Mouse (Mus musculus) bone marrow macrophage, adult 2 months (primary cell): ENCODE measurements around the gene Atp5d. TPM values are rescaled to one million over a fixed set of nuclear protein-coding genes. Genes with fewer than 3 reads are reported as not detected.
A peak's percentile ranks its signal among the peaks of the same experiment; 100 is the strongest.

ENCODE experiments used
- H3K27ac ChIP-seq: 2 replicates; pipeline ENCODE4 v1.5.1; 2012; ENCODE audit warnings: low read depth, low read length; ENCODE audit not compliant: insufficient read depth
- H3K4me1 ChIP-seq: 2 replicates; pipeline ENCODE4 v1.6.1; 2012; ENCODE audit warnings: low read length; ENCODE audit not compliant: control insufficient read depth, insufficient read depth
- H3K4me3 ChIP-seq: 2 replicates; pipeline ENCODE4 v1.5.1; 2012; ENCODE audit warnings: mild to moderate bottlenecking, low read length, moderate library complexity; ENCODE audit not compliant: insufficient read depth
- CTCF ChIP-seq: IDR thresholded peaks from 2 replicates; pipeline ENCODE4 v1.5.1; 2012; ENCODE audit warnings: low read depth, mild to moderate bottlenecking, low read length, moderate library complexity
- POLR2A ChIP-seq: IDR thresholded peaks from 2 replicates; pipeline ENCODE4 v1.6.1; 2012; ENCODE audit warnings: mild to moderate bottlenecking, low read depth, low read length, borderline replicate concordance
- polyA plus RNA-seq: library from polyadenylated mRNA; stranded (reverse); fragments of >200 nt; gene quantifications from 2 replicates; pipeline ENCODE4 v1.2.4, GENCODE M21; 2012; ENCODE audit not compliant: missing spikeins, insufficient read depth, insufficient read length

Gene Atp5d
- polyA plus RNA-seq, 1 experiment, result 198 TPM

DNA sequence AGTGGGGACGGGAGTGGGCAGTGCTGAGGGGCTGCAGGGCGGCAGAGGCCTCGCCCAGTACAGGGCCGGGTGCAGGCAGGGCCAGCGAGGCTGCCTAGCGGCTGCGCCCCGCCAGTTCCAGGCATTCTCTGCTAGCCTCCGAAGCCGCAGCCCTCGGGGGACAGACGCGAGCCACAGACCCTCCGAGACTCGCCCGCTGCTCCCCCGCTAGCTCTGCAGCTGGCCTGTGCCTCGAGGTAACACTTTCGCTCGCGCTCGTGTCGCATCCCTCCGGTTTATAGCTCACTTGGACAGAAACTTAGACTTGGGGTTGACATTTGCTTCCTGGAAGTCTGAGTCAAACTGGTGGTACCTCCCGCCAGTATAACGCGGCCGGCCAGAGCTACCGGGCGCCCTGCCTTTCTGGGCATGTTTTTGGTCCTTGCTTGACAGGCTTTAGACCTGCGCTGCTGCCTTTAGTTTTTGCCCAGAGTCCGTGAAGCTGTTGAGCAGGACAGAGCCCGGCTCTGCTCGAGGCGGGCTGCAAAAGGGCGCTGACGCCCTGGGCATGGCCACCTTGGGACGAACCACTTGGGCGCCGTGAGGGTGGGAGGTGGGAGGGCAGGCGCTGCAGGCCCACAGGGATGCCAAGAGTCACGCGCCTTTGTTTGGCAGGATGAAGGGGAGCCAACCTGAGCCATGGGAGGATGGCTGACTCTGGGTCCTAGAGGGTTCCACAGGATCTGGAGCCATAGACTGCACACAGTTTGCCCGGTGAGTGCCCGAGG, 33.5 kb downstream of the Atp5d start:
- TF ChIP-seq CTCF (no peak), POLR2A (no peak)
- Histone ChIP-seq H3K4me1 (peaks cover 21% of the 10 kb centered on the region), H3K4me3 (peak overlapping the region; percentile 82), H3K27ac (peak overlapping the region; percentile 99)

DNA sequence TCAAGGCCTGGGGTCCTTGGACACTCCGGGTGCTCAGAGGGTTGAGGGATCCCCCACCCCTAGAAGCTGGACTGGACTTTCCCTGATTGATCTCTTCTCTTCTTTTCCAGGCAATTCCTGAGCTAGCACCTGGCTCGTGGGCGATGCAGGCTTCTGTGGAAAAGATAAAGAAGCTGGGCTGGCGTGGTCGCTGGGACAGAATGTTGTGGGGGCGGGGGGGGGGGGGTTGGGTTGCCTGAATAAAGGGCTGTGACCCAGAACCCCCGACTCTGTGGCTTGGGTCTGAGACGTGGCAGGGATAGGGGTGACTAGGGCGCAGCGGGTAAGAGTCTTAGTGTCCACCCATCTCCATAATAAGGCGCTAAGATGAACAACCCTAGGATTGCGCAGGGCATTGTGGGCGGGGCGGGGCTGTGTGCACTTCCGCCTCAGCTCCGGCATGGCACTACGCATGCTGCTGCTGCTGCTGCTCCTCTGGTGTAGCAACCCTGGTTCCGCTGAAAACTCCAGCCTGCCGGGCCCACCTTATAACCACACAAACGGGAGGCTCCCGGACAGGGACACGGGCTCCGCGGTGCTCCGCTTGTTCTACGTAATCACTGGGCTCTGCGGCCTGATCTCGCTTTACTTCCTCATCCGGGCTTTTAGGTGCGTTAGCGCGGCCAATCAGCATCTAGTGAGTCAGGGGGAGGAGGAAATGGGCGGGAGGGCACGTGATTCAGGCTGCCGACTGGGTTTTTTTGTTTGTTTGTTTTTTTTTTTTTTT, 34.3 kb downstream of the Atp5d start, which contains the start of gene 1600002K03Rik:
Gene 1600002K03Rik, plus strand, starts transcription at position 418 of the 766 bp plus-strand sequence.
- no peak for TF ChIP-seq CTCF
- TF ChIP-seq POLR2A, result no peak
- Histone ChIP-seq H3K27ac (peak within 1 kb of the TSS; percentile 99), H3K4me3 (peak within 1 kb of the TSS; percentile 82), H3K4me1 (peaks cover 19% of the 10 kb centered on the region)

GRCm38 (mm10) chr10:80173358-80173757, 34.9 kb downstream of the Atp5d start:
- TF ChIP-seq POLR2A, result no peak
- TF ChIP-seq CTCF, result no peak
- peak overlapping the region; percentile 99 for H3K27ac ChIP-seq
- peaks cover 19% of the 10 kb centered on the region for H3K4me1 ChIP-seq

DNA sequence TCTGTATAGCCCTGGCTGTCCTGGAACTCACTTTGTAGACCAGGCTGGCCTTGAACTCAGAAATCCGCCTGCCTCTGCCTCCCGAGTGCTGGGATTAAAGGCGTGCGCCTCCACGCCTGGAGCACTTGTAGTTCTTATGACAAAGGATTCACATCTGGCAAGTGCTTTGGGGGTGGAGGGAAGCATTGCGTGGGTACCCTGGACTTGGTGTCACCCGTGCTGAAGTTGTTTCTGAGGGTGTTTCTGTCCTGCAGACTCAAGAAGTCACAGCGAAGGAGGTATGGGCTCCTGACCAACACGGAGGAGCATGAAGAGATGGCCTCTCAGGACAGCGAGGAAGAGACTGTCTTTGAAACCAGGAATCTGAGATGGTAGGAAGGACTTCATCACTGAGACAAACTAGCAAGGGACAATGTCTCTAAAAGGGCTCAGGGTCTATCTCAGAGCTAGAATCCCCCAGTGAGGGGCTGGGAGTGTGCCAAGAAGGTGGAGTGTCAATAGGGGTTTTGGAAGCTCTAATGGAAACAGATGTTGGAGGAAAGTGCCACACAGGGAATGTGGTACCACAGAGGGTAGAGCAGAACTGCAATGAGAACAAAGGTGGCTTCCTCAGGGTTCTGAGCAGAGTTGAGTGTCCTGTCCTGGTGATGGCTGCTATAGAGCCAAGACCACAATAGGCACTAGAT, 35.7 kb downstream of the Atp5d start:
- TF ChIP-seq POLR2A (no peak), CTCF (no peak)
- Histone ChIP-seq H3K27ac (no peak overlapping the region), H3K4me1 (peaks cover 17% of the 10 kb centered on the region), H3K4me3 (no peak overlapping the region)

More at GRCm38 (mm10) chr10:80173358-80173757, 34.9 kb downstream of the Atp5d start:
- peak overlapping the region; percentile 35 for H3K4me3 ChIP-seq

DNA sequence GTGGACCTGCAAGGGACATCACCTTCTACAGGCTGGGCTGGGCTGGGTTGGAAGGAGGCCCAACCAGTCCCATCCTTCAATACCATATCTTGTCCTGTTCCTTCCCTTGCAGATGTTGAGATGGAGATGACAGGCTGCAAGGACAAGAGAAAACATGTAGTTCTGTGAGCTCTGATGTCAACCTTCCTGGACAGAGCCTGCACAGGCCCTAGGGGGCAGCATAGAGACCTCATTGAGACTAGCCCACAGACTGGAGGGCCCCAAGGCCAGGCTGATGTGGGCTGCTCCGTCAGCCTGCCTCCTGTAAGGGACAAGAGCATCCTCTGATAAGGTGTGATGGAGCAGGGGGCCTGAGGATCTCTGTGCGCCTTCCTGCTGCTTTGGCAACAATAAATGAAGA, 36.3 kb downstream of the Atp5d start:
- TF ChIP-seq POLR2A, result no peak
- TF ChIP-seq CTCF, result peak; percentile 23
- H3K4me3 ChIP-seq, result no peak overlapping the region

DNA sequence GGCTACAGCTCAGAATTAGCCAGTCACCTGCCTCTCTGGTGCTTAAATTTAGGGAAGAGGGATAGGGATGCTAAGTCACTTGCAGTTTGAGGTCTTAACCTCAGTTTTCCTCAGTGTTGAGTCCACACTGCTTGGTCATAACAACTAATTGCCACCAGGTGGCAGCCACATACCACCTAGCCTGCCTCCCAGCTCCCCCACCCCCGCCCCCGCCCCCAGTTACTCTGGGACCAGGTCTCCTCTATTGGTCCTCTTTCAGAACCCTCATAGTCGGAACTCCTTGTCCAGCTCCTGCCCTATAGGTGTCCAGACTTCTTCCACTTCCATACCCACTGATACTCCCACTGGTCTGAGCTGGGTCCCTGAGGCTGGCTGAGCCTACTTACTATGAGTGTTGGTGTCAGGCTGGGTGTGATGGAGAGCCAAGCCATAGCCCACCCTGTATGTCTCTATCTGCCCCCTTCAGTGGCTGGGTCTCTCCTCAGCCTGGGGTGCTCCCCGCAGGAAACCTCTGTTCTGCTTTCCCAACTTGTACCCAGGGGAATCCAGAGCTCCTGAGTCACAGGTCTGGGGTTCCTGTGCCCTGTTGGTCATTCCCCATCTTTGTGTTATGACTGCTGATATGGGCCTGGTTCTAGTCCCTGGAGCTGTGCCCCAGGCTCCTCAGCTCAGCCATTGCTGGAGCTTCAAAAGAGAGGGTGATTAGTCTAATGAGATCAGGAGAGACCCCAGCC, 37.3 kb downstream of the Atp5d start:
- Histone ChIP-seq H3K4me1 (peaks cover 17% of the 10 kb centered on the region), H3K4me3 (no peak overlapping the region), H3K27ac (no peak overlapping the region)
- TF ChIP-seq POLR2A, result no peak
- peak; percentile 86 for TF ChIP-seq CTCF

More for the DNA sequence above, 36.3 kb downstream of the Atp5d start:
- Histone ChIP-seq H3K4me1 (peaks cover 17% of the 10 kb centered on the region), H3K27ac (no peak overlapping the region)

- TF ChIP-seq CTCF (no peak), POLR2A (no peak)
- Histone ChIP-seq H3K4me3 (no peak overlapping the region), H3K4me1 (peaks cover 17% of the 10 kb centered on the region), H3K27ac (no peak overlapping the region)
Measured at GRCm38 (mm10) chr10:80176270-80176834, 37.9 kb downstream of the Atp5d start.

- peaks cover 11% of the 10 kb centered on the region for H3K4me1 ChIP-seq
- TF ChIP-seq CTCF, result no peak
- H3K27ac ChIP-seq, result no peak overlapping the region
- no peak overlapping the region for H3K4me3 ChIP-seq
Measured at GRCm38 (mm10) chr10:80177441-80178279, 39.2 kb downstream of the Atp5d start.
